Comparison of ENCODE assay signal across 31 mouse cellular contexts in the genomic region with DNA sequence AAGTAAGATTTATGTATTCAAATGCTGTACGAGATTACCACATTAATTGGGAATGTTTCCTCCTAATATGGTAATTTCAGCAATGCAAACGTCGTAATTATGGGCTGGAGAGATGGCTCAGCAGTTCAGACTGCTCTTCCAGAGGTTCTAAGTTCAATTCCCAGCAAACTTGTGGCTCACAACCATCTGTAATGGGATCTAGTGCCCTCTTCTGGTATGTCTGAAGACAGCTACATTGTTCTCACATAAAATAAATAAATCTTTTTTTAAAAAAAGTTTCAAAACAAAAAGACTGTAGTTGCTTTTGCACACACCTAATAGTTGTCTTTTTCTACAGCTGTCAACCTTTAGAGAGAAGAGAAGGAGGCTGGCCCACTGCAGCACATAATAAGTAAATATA. TPM values are rescaled to one million over a fixed set of nuclear protein-coding genes. Genes with fewer than 3 reads are reported as not detected.
DNase-seq lines count a peak whose midpoint lies in the region; ATAC-seq and TF ChIP-seq lines count a peak whose summit lies in the region.
"Had no signal": no experiment of that assay in that cellular context is flagged by ENCODE, and none has a peak within 500 bp of the region (broad histone marks: within the 10 kb centered on the region; RNA-seq: fewer than 3 reads in every experiment).

No protein-coding gene starts in this region.

- 85% methylated on average over 3 of the region's 3 CpGs for WGBS in forebrain, postnatal 0 days
- WGBS in forebrain, embryonic 15.5 days, result 88% methylated on average over 3 of the region's 3 CpGs
- WGBS in kidney, postnatal 0 days, result 79% methylated on average over 3 of the region's 3 CpGs
- WGBS in kidney, adult 2 months, result 70% methylated on average over 3 of the region's 3 CpGs
- WGBS in lung, postnatal 0 days, result 78% methylated on average over 3 of the region's 3 CpGs

- peaks cover 78% of the 10 kb centered on the region for H3K36me3 ChIP-seq in forebrain, postnatal 0 days (ENCODE audit: insufficient read depth)
- H3K36me3 ChIP-seq in forebrain, embryonic 15.5 days, result peaks cover 92% of the 10 kb centered on the region
- peaks cover 63% of the 10 kb centered on the region for H3K36me3 ChIP-seq in kidney, postnatal 0 days (ENCODE audit: insufficient read depth, low read length)
- peaks cover 10% of the 10 kb centered on the region for H3K36me3 ChIP-seq in kidney, adult 2 months (ENCODE audit: control insufficient read depth, insufficient read depth, low read length)
- H3K36me3 ChIP-seq in lung, postnatal 0 days (ENCODE audit: insufficient read depth, low read length), result peaks cover 59% of the 10 kb centered on the region

- TF ChIP-seq CTCF in forebrain, postnatal 0 days (IDR thresholded peaks at IDR 0.05; ENCODE audit: low read depth), result 0 out of 2 replicates have a peak, but pooled peaks have one; percentile 15
- peak; percentile 55 for TF ChIP-seq CTCF in kidney, postnatal 0 days (IDR thresholded peaks at IDR 0.05; ENCODE audit: low read depth)
- TF ChIP-seq CTCF in kidney, adult 2 months (conservative IDR thresholded peaks at IDR 0.05; ENCODE audit: insufficient read depth, insufficient read length, low read depth, low read length), result no peak
- peak; percentile 26; the same call in 1 of the 2 replicates for TF ChIP-seq CTCF in lung, postnatal 0 days (IDR thresholded peaks at IDR 0.05)

- H3K27me3 ChIP-seq in forebrain, postnatal 0 days (ENCODE audit: insufficient read depth, low read length), result no peaks in the 10 kb centered on the region
- no peaks in the 10 kb centered on the region for H3K27me3 ChIP-seq in forebrain, embryonic 15.5 days
- no peaks in the 10 kb centered on the region for H3K27me3 ChIP-seq in kidney, postnatal 0 days (ENCODE audit: insufficient read depth, low read length)
- H3K27me3 ChIP-seq in kidney, adult 2 months (replicated peaks; ENCODE audit: control insufficient read depth, insufficient read depth, low read length), result no peaks in the 10 kb centered on the region
- H3K27me3 ChIP-seq in lung, postnatal 0 days (replicated peaks; ENCODE audit: insufficient read depth, low read length), result no peaks in the 10 kb centered on the region
- H3K27me3 ChIP-seq: heart, embryonic 12.5 days; hindbrain, embryonic 13.5 days; liver, embryonic 13.5 days; megakaryocyte, embryonic 14.5 days; neural tube, embryonic 15.5 days; stomach, embryonic 15.5 days had no signal

- no peaks in the 10 kb centered on the region for H3K4me1 ChIP-seq in forebrain, postnatal 0 days (ENCODE audit: insufficient read depth)
- no peaks in the 10 kb centered on the region for H3K4me1 ChIP-seq in forebrain, embryonic 15.5 days
- H3K4me1 ChIP-seq in kidney, postnatal 0 days (replicated peaks; ENCODE audit: insufficient read depth, low read length), result no peaks in the 10 kb centered on the region
- H3K4me1 ChIP-seq in kidney, adult 2 months (ENCODE audit: control insufficient read depth, insufficient read depth, low read length), result no peaks in the 10 kb centered on the region; the same call in 1 of the 2 replicates
- no peaks in the 10 kb centered on the region for H3K4me1 ChIP-seq in lung, postnatal 0 days (ENCODE audit: insufficient read depth, low read depth, low read length)
- H3K4me1 ChIP-seq: hindbrain, embryonic 13.5 days; neural tube, embryonic 15.5 days; stomach, embryonic 15.5 days had no signal

- no peak for ATAC-seq in forebrain, postnatal 0 days
- no peak for ATAC-seq in forebrain, embryonic 15.5 days (replicated peaks)
- ATAC-seq in kidney, postnatal 0 days (replicated peaks; ENCODE audit: low FRiP score, low read depth), result no peak
- ATAC-seq in lung, postnatal 0 days, result no peak
- ATAC-seq: inflammation-experienced regulatory T-cells, adult 6 months had no signal

- H3K4me2 ChIP-seq in forebrain, postnatal 0 days (ENCODE audit: low read depth), result no peak overlapping the region
- H3K4me2 ChIP-seq in forebrain, embryonic 15.5 days (replicated peaks), result no peak overlapping the region
- H3K4me2 ChIP-seq in kidney, postnatal 0 days (ENCODE audit: low read length), result no peak overlapping the region
- H3K4me2 ChIP-seq in lung, postnatal 0 days (replicated peaks; ENCODE audit: low read depth, low read length), result no peak overlapping the region
- H3K4me2 ChIP-seq: heart, embryonic 12.5 days; hindbrain, embryonic 13.5 days; liver, embryonic 13.5 days; neural tube, embryonic 15.5 days; stomach, embryonic 15.5 days had no signal

- no peak overlapping the region for H3K4me3 ChIP-seq in forebrain, postnatal 0 days (ENCODE audit: low read depth, low read length)
- H3K4me3 ChIP-seq in forebrain, embryonic 15.5 days, result no peak overlapping the region
- no peak overlapping the region for H3K4me3 ChIP-seq in kidney, postnatal 0 days (replicated peaks; ENCODE audit: low read depth, low read length)
- H3K4me3 ChIP-seq in kidney, adult 2 months (ENCODE audit: insufficient read depth, low read depth, low read length), result no peak overlapping the region
- no peak overlapping the region for H3K4me3 ChIP-seq in lung, postnatal 0 days (ENCODE audit: low read depth, low read length)
- H3K4me3 ChIP-seq: erythroblast, embryonic 14.5 days; heart, embryonic 12.5 days; hindbrain, embryonic 13.5 days; liver, embryonic 13.5 days; megakaryocyte, embryonic 14.5 days; neural tube, embryonic 15.5 days; stomach, embryonic 15.5 days had no signal

- H3K27ac ChIP-seq in forebrain, postnatal 0 days (ENCODE audit: low read depth, low read length), result no peak overlapping the region
- no peak overlapping the region for H3K27ac ChIP-seq in forebrain, embryonic 15.5 days (replicated peaks)
- no peak overlapping the region for H3K27ac ChIP-seq in kidney, postnatal 0 days
- no peak overlapping the region for H3K27ac ChIP-seq in kidney, adult 2 months (ENCODE audit: insufficient read depth, low read depth, low read length)
- H3K27ac ChIP-seq in lung, postnatal 0 days (ENCODE audit: low read length), result no peak overlapping the region
- H3K27ac ChIP-seq: hindbrain, embryonic 13.5 days; liver, embryonic 13.5 days; neural tube, embryonic 15.5 days; stomach, embryonic 15.5 days had no signal

- no peak for TF ChIP-seq POLR2A in kidney, adult 2 months (IDR thresholded peaks at IDR 0.05; ENCODE audit: low read depth, low read length)

- TF ChIP-seq EP300 in lung, postnatal 0 days (IDR thresholded peaks at IDR 0.05), result no peak

- no peak overlapping the region for H3K9ac ChIP-seq in forebrain, postnatal 0 days
- no peak overlapping the region for H3K9ac ChIP-seq in forebrain, embryonic 15.5 days (replicated peaks)
- no peak overlapping the region for H3K9ac ChIP-seq in kidney, postnatal 0 days (ENCODE audit: low read depth, low read length)
- no peak overlapping the region for H3K9ac ChIP-seq in lung, postnatal 0 days (replicated peaks; ENCODE audit: low read depth)
- H3K9ac ChIP-seq: heart, embryonic 12.5 days; hindbrain, embryonic 13.5 days; liver, embryonic 13.5 days; neural tube, embryonic 15.5 days; stomach, embryonic 15.5 days had no signal

- H3K9me3 ChIP-seq in forebrain, postnatal 0 days (ENCODE audit: low read length), result no peaks in the 10 kb centered on the region
- no peaks in the 10 kb centered on the region for H3K9me3 ChIP-seq in forebrain, embryonic 15.5 days
- no peaks in the 10 kb centered on the region for H3K9me3 ChIP-seq in kidney, postnatal 0 days (replicated peaks; ENCODE audit: low read length)
- no peaks in the 10 kb centered on the region for H3K9me3 ChIP-seq in lung, postnatal 0 days (ENCODE audit: low read length)
- H3K9me3 ChIP-seq: heart, embryonic 12.5 days; hindbrain, embryonic 13.5 days; liver, embryonic 13.5 days; megakaryocyte, embryonic 14.5 days; neural tube, embryonic 15.5 days; stomach, embryonic 15.5 days had no signal

- DNase-seq in forebrain, postnatal 0 days, result no peak
- peak; percentile 31 for DNase-seq in kidney, postnatal 0 days (ENCODE audit: low spot score)
- DNase-seq in kidney, adult 2 months, result no peak
- no peak for DNase-seq in lung, postnatal 0 days (ENCODE audit: low spot score)
- no peak for DNase-seq in lung, postnatal 36 days
- peak; percentile 35 for DNase-seq in ZHBTc4 (ENCODE audit: low read depth, low spot score)
- no peak for DNase-seq in thymus, postnatal 4 days
- DNase-seq: adrenal gland, postnatal 10 days; cerebellum, adult 11 months; cerebellum, adult 9-10 months; gastrocnemius, postnatal 25 days; heart, adult 18-20 months; heart, postnatal 4 days; kidney, adult 8-10 months; kidney, postnatal 14 days; left cerebral cortex, postnatal 4 days; liver, embryonic 13.5 days; lung, adult 2 months; lung, postnatal 4 days; midbrain, embryonic 14.5 days; retina, postnatal 1 day; right cerebral cortex, postnatal 25 days; thymus, postnatal 14 days had no signal

RNA-seq across cellular contexts. Expression of a gene that starts 27.9 kb away (rescaled TPM):
- total RNA-seq in forebrain, postnatal 0 days (2014; rRNA removed), result 113 and 128 TPM in 2 replicates
- polyA plus RNA-seq in forebrain, postnatal 0 days (2015; fragmentation: Nextera tagmentation; extraction: Ambion mirVana), result 63.9 and 74.3 TPM in 2 replicates
- polyA plus RNA-seq in forebrain, embryonic 15.5 days (2015; fragmentation: Nextera tagmentation; extraction: Ambion mirVana), result 31.2 and 40.4 TPM in 2 replicates
- polyA plus RNA-seq in kidney, postnatal 0 days (2015; fragmentation: Nextera tagmentation; extraction: Ambion mirVana), result 28.5 and 30.6 TPM in 2 replicates
- polyA plus RNA-seq in kidney, adult 2 months (2012; rRNA removed), result 213 and 248 TPM in 2 replicates
- 34.9 and 48.8 TPM in 2 replicates for polyA plus RNA-seq in lung, postnatal 0 days (2015; fragmentation: Nextera tagmentation; extraction: Ambion mirVana)

RNA-seq across cellular contexts. Expression of a gene that starts 43.0 kb away (rescaled TPM):
- 77.9 and 106 TPM in 2 replicates for total RNA-seq in forebrain, postnatal 0 days (2014; rRNA removed)
- 33.5 and 51.8 TPM in 2 replicates for polyA plus RNA-seq in forebrain, postnatal 0 days (2015; fragmentation: Nextera tagmentation; extraction: Ambion mirVana)
- 80.5 and 81.6 TPM in 2 replicates for polyA plus RNA-seq in forebrain, embryonic 15.5 days (2015; fragmentation: Nextera tagmentation; extraction: Ambion mirVana)
- polyA plus RNA-seq in kidney, postnatal 0 days (2015; fragmentation: Nextera tagmentation; extraction: Ambion mirVana), result 40.4 and 49.2 TPM in 2 replicates
- 38.6 and 39.5 TPM in 2 replicates for polyA plus RNA-seq in kidney, adult 2 months (2012; rRNA removed)
- 30.9 and 35.9 TPM in 2 replicates for polyA plus RNA-seq in lung, postnatal 0 days (2015; fragmentation: Nextera tagmentation; extraction: Ambion mirVana)

Comparison
In these comparisons a context has a peak if more than half of its experiments do, and no peak if none do; other contexts are left out.
1. DNase-seq: peak in kidney, postnatal 0 days (single experiment) and ZHBTc4 (single experiment); none in forebrain, postnatal 0 days (single experiment), kidney, adult 2 months (single experiment), lung, postnatal 0 days (single experiment), lung, postnatal 36 days (single experiment) and thymus, postnatal 4 days (single experiment).